Mouse (Mus musculus) liver, adult 2 months (tissue): ENCODE results near the gene Cyp2r1.
"Not testable (repeated sequence)": the region's sequence is repeated elsewhere in the genome, so short reads cannot be mapped to it uniquely, and the experiment has no call there.

ENCODE experiments used
- CTCF ChIP-seq: fragments of 200-500 bp; IDR thresholded peaks from 2 replicates; pipeline ENCODE4 v1.5.1; 2011; ENCODE audit warnings: low read depth, low read length, control low read depth
- POLR2A ChIP-seq: fragments of 200-500 bp; IDR thresholded peaks from 2 replicates; pipeline ENCODE4 v1.6.1; 2011; ENCODE audit warnings: low read length, control low read depth; ENCODE audit not compliant: insufficient read depth; ENCODE audit errors: extremely low read depth

DNA sequence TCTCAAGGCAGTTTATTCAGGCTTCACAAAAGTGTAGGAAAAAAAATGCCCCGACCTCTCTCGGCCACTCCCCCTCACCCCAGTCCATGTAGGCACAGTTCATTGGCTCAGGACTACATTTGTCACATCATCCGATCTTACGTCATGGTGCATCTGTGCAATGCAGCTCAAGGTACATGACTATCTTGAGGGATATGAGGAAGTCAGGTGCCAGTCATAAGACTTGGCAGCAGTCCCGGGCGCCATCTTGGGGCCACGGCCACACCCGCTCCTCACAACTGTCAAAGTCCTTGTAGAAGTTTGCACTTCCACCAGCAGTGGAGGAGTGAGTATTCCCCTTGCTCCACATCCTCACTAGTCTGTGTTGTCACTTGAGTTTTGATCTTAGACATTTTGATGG lies 31.6 kb upstream of the Cyp2r1 start:
- not testable (repeated sequence) for TF ChIP-seq CTCF, POLR2A
